Mouse (Mus musculus): ENCODE measurements around the gene Fsd1l.

The Fsd1l gene

GRCm38 (mm10) chr4:53631316-53632010 lies at the start of gene Fsd1l:
Gene Fsd1l (plus strand): TSS chr4:53631471.
- in situ Hi-C loops (cut with MboI, MseI), result no loop called here

- in situ Hi-C loops (cut with MboI, MseI), result no loop called here
Measured at GRCm38 (mm10) chr4:53587676-53588075, 43.6 kb upstream of the Fsd1l start.

GRCm38 (mm10) chr4:53588936-53589335 lies 42.3 kb upstream of the Fsd1l start:
- in situ Hi-C loops (cut with MboI, MseI), result no loop called here

- in situ Hi-C loops (cut with MboI, MseI), result no loop called here
Measured at GRCm38 (mm10) chr4:53589466-53589865, 41.8 kb upstream of the Fsd1l start.

GRCm38 (mm10) chr4:53590163-53590562 lies 41.1 kb upstream of the Fsd1l start:
- in situ Hi-C loops (cut with MboI, MseI), result loop anchor here (5.0 kb wide), 2 partner anchors 208 to 478 kb away; no protein-coding TSS in a partner anchor

- in situ Hi-C loops (cut with MboI, MseI), result loop anchor here (5.0 kb wide), 2 partner anchors 209 to 479 kb away; no protein-coding TSS in a partner anchor
Measured at GRCm38 (mm10) chr4:53590691-53591447, 40.4 kb upstream of the Fsd1l start.

GRCm38 (mm10) chr4:53591536-53591935 lies 39.7 kb upstream of the Fsd1l start:
- in situ Hi-C loops (cut with MboI, MseI), result loop anchor here (5.0 kb wide), 2 partner anchors 209 to 479 kb away; no protein-coding TSS in a partner anchor

- in situ Hi-C loops (cut with MboI, MseI), result loop anchor here (5.0 kb wide), 2 partner anchors 210 to 480 kb away; no protein-coding TSS in a partner anchor
Measured at GRCm38 (mm10) chr4:53591941-53592340, 39.3 kb upstream of the Fsd1l start.

GRCm38 (mm10) chr4:53592386-53592785 lies 38.9 kb upstream of the Fsd1l start:
- in situ Hi-C loops (cut with MboI, MseI), result loop anchor here (5.0 kb wide), 2 partner anchors 210 to 480 kb away; no protein-coding TSS in a partner anchor

GRCm38 (mm10) chr4:53594204-53594603 lies 37.1 kb upstream of the Fsd1l start:
- in situ Hi-C loops (cut with MboI, MseI), result loop anchor here (5.0 kb wide), 2 partner anchors 212 to 482 kb away; no protein-coding TSS in a partner anchor

GRCm38 (mm10) chr4:53595246-53596062 lies 35.8 kb upstream of the Fsd1l start:
- in situ Hi-C loops (cut with MboI, MseI), result no loop called here

GRCm38 (mm10) chr4:53596063-53596895 lies 35.0 kb upstream of the Fsd1l start:
- in situ Hi-C loops (cut with MboI, MseI), result no loop called here

GRCm38 (mm10) chr4:53600462-53600861 lies 30.8 kb upstream of the Fsd1l start:
- in situ Hi-C loops (cut with MboI, MseI), result no loop called here

GRCm38 (mm10) chr4:53614576-53615225 lies 16.6 kb upstream of the Fsd1l start:
- in situ Hi-C loops (cut with MboI, MseI), result no loop called here

GRCm38 (mm10) chr4:53617968-53618367 lies 13.3 kb upstream of the Fsd1l start:
- in situ Hi-C loops (cut with MboI, MseI), result no loop called here

GRCm38 (mm10) chr4:53620104-53620503 lies 11.2 kb upstream of the Fsd1l start:
- in situ Hi-C loops (cut with MboI, MseI), result no loop called here

GRCm38 (mm10) chr4:53621084-53621483 lies 10.2 kb upstream of the Fsd1l start:
- in situ Hi-C loops (cut with MboI, MseI), result no loop called here

GRCm38 (mm10) chr4:53621490-53621889 lies 9.8 kb upstream of the Fsd1l start:
- in situ Hi-C loops (cut with MboI, MseI), result no loop called here

- in situ Hi-C loops (cut with MboI, MseI), result no loop called here
Measured at GRCm38 (mm10) chr4:53623711-53624110, 7.6 kb upstream of the Fsd1l start.

GRCm38 (mm10) chr4:53624816-53625215 lies 6.5 kb upstream of the Fsd1l start:
- in situ Hi-C loops (cut with MboI, MseI), result no loop called here

Measured in T-helper 1 cell (primary cell).